ENCODE assay signal across 18 mouse cellular contexts in the genomic region with DNA sequence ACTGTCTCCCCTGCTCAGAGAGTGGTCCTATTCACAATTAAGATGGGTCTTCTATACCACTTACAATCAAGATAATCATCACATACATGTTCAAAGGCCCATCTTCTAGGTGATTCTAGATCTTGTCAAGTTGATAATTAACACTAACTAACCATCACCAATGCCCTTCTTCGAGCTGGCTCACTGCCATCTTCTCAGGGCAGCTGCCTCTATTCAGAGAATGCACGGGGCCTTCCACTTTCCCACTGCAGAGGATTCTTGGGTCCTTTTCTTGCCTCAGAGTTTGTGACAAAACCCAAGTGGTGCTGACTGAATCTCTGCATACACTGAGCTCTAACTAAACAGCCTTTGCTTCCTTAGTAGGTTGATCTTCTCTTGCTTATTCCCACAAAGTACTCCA.
"Had no signal": no experiment of that assay in that cellular context is flagged by ENCODE, and none has a peak within 500 bp of the region (broad histone marks: within the 10 kb centered on the region; RNA-seq: fewer than 3 reads in every experiment).

No protein-coding gene starts in this region.

- H3K36me3 ChIP-seq: midbrain, embryonic 10.5 days; midbrain, embryonic 12.5 days; neural tube, embryonic 13.5 days; neural tube, embryonic 15.5 days had no signal

- DNase-seq: lung, adult 18-20 months; lung, embryonic 14.5 days; lung, postnatal 10 days; lung, postnatal 4 days; midbrain, embryonic 14.5 days; right cerebral cortex, adult 18-20 months; right cerebral cortex, postnatal 25 days; right cerebral cortex, postnatal 4 days; spleen, adult 18-20 months; thymus, adult 18-20 months; thymus, postnatal 14 days; thymus, postnatal 36 days had no signal

- H3K27me3 ChIP-seq: midbrain, embryonic 12.5 days; neural tube, embryonic 13.5 days; neural tube, embryonic 15.5 days had no signal

- H3K27ac ChIP-seq: midbrain, embryonic 10.5 days; midbrain, embryonic 12.5 days; neural tube, embryonic 13.5 days; neural tube, embryonic 15.5 days had no signal

- H3K4me1 ChIP-seq: midbrain, embryonic 10.5 days had no signal

- H3K4me3 ChIP-seq: midbrain, embryonic 10.5 days; midbrain, embryonic 12.5 days; myocyte; neural tube, embryonic 13.5 days; neural tube, embryonic 15.5 days had no signal

- H3K9ac ChIP-seq: lung, embryonic 14.5 days; midbrain, embryonic 12.5 days; neural tube, embryonic 13.5 days; neural tube, embryonic 15.5 days had no signal

- H3K9me3 ChIP-seq: midbrain, embryonic 10.5 days; midbrain, embryonic 12.5 days; neural tube, embryonic 13.5 days; neural tube, embryonic 15.5 days had no signal

- H3K4me2 ChIP-seq: lung, embryonic 14.5 days; midbrain, embryonic 12.5 days; neural tube, embryonic 13.5 days; neural tube, embryonic 15.5 days had no signal

- ATAC-seq: midbrain, embryonic 16.5 days had no signal
